In the genomic region with DNA sequence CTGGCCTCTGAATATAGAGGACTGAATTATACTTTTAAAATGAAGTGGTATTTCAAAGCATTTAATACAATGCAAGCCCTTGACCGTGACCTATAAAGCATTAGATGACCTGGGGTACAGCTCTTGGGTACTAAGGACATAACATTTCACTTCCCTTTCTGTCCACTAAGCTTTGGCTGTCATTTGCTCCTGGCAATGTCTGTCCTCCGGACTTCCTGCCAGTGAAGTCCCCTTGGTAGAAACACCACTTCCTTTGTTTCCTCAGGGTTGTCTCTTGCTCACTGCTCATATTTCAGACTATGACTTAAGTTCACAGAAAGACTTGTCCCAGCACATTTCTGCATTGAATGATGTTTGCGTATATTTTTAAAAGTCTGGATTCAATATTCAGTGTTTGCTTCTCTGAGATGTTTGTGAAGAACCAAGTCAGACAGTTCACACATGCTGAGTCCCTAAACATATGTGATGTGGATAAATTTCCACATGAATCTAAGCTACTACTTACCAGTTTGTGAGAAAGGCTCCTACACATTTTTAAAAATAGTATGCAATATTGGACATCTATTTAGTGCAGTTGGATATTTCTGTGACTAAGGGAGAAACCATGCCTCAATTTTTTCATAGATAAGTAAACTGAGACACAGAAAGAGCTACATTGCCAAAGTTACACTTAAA, we compare ENCODE assay signal across 15 mouse cellular contexts.
DNase-seq lines count a peak whose midpoint lies in the region; ATAC-seq and TF ChIP-seq lines count a peak whose summit lies in the region.
"Had no signal": no experiment of that assay in that cellular context is flagged by ENCODE, and none has a peak within 500 bp of the region (broad histone marks: within the 10 kb centered on the region; RNA-seq: fewer than 3 reads in every experiment).

No protein-coding gene starts in this region.

- H3K27ac ChIP-seq in heart, adult 2 months = no peak overlapping the region; the same call in 1 of the 2 replicates
- H3K27ac ChIP-seq in heart, embryonic 10.5 days = no peak overlapping the region
- H3K27ac ChIP-seq in lung, postnatal 0 days (ENCODE audit: low read length) = no peak overlapping the region
- H3K27ac ChIP-seq in liver, embryonic 11.5 days (ENCODE audit: low read depth, low read length) = no peak overlapping the region
- H3K27ac ChIP-seq: hindbrain, embryonic 10.5 days; limb, embryonic 15.5 days had no signal

- peaks cover 11% of the 10 kb centered on the region for H3K36me3 ChIP-seq in heart, adult 2 months (ENCODE audit: control insufficient read depth, insufficient read depth, low read length)
- no peaks in the 10 kb centered on the region for H3K36me3 ChIP-seq in heart, embryonic 10.5 days
- no peaks in the 10 kb centered on the region for H3K36me3 ChIP-seq in lung, postnatal 0 days (ENCODE audit: insufficient read depth, low read length)
- no peaks in the 10 kb centered on the region for H3K36me3 ChIP-seq in liver, embryonic 11.5 days (ENCODE audit: control insufficient read depth, insufficient read depth, low read length)
- H3K36me3 ChIP-seq: hindbrain, embryonic 10.5 days; limb, embryonic 15.5 days had no signal

- peak; percentile 37 for TF ChIP-seq CTCF in heart, adult 2 months (IDR thresholded peaks at IDR 0.05)
- peak; percentile 23; the same call in 1 of the 2 replicates for TF ChIP-seq CTCF in lung, postnatal 0 days (IDR thresholded peaks at IDR 0.05)
- TF ChIP-seq CTCF in lung, adult 2 months (IDR thresholded peaks at IDR 0.05; ENCODE audit: insufficient read depth, low read length) = no peak

- H3K27me3 ChIP-seq in heart, adult 2 months (ENCODE audit: control insufficient read depth, insufficient read depth, low read length) = no peaks in the 10 kb centered on the region
- no peaks in the 10 kb centered on the region for H3K27me3 ChIP-seq in heart, embryonic 10.5 days (ENCODE audit: insufficient read depth, poor library complexity, severe bottlenecking)
- H3K27me3 ChIP-seq in lung, postnatal 0 days (replicated peaks; ENCODE audit: insufficient read depth, low read length) = no peaks in the 10 kb centered on the region
- H3K27me3 ChIP-seq in liver, embryonic 11.5 days (replicated peaks; ENCODE audit: control insufficient read depth, insufficient read depth, low read length) = no peaks in the 10 kb centered on the region
- H3K27me3 ChIP-seq: limb, embryonic 15.5 days had no signal

- no peak for TF ChIP-seq EP300 in heart, adult 2 months (IDR thresholded peaks at IDR 0.05; ENCODE audit: insufficient read depth, low read depth, low read length)
- 0 out of 2 replicates have a peak, but pooled peaks have one; percentile 24 for TF ChIP-seq EP300 in lung, postnatal 0 days (IDR thresholded peaks at IDR 0.05)

- intact Hi-C loops in heart, adult 2 months (cut with DNase I) = loop anchor here (5.0 kb wide), 1 partner anchor 51 kb away; no protein-coding TSS in a partner anchor

- H3K9me3 ChIP-seq in heart, embryonic 10.5 days = no peaks in the 10 kb centered on the region
- H3K9me3 ChIP-seq in lung, postnatal 0 days (ENCODE audit: low read length) = no peaks in the 10 kb centered on the region
- no peaks in the 10 kb centered on the region for H3K9me3 ChIP-seq in liver, embryonic 11.5 days (ENCODE audit: control insufficient read depth, low read length)
- H3K9me3 ChIP-seq: hindbrain, embryonic 10.5 days; limb, embryonic 15.5 days had no signal

- H3K4me2 ChIP-seq in lung, postnatal 0 days (replicated peaks; ENCODE audit: low read depth, low read length) = no peak overlapping the region
- H3K4me2 ChIP-seq in liver, embryonic 11.5 days = no peak overlapping the region
- H3K4me2 ChIP-seq: limb, embryonic 15.5 days; midbrain, embryonic 11.5 days had no signal

- 57% methylated on average over 3 of the region's 3 CpGs for WGBS in heart, adult 2 months
- 84% methylated on average over 3 of the region's 3 CpGs for WGBS in heart, embryonic 10.5 days
- WGBS in lung, postnatal 0 days = 59% methylated on average over 3 of the region's 3 CpGs
- WGBS in lung, adult 2 months = 42% methylated on average over 3 of the region's 3 CpGs
- WGBS in liver, embryonic 11.5 days = 68% methylated on average over 3 of the region's 3 CpGs

- TF ChIP-seq POLR2A in heart, adult 2 months (IDR thresholded peaks at IDR 0.05; ENCODE audit: insufficient read depth, low read depth, low read length) = no peak
- TF ChIP-seq POLR2A in lung, adult 2 months (IDR thresholded peaks at IDR 0.05; ENCODE audit: borderline replicate concordance, extremely low read depth, low read depth, low read length) = no peak

- no peaks in the 10 kb centered on the region for H3K79me2 ChIP-seq in heart, adult 2 months (replicated peaks; ENCODE audit: control insufficient read depth, insufficient read depth, low read length)

- DNase-seq in heart, adult 2 months = peak in 1 of 2 experiments; percentile 14
- no peak for DNase-seq in heart, embryonic 10.5 days (ENCODE audit: low spot score)
- DNase-seq in lung, postnatal 0 days (ENCODE audit: low spot score) = peak; percentile 28
- no peak for DNase-seq in lung, adult 2 months
- DNase-seq in lung, postnatal 14 days = peak; percentile 7
- DNase-seq in T-cell, adult 2 months (ENCODE audit: low spot score) = no peak
- DNase-seq in liver, embryonic 11.5 days (ENCODE audit: low spot score) = no peak
- DNase-seq: cerebellum, postnatal 10 days; kidney, adult 2 months; kidney, postnatal 25 days; right cerebral cortex, postnatal 25 days had no signal

- H3K4me3 ChIP-seq in heart, adult 2 months = no peak overlapping the region
- H3K4me3 ChIP-seq in heart, embryonic 10.5 days = no peak overlapping the region
- H3K4me3 ChIP-seq in lung, postnatal 0 days (ENCODE audit: low read depth, low read length) = no peak overlapping the region
- H3K4me3 ChIP-seq in lung, adult 2 months (replicated peaks; ENCODE audit: extremely low read depth, low read depth, low read length) = no peak overlapping the region
- no peak overlapping the region for H3K4me3 ChIP-seq in liver, embryonic 11.5 days (ENCODE audit: low read depth, low read length)
- H3K4me3 ChIP-seq: erythroblast, embryonic 14.5 days; hindbrain, embryonic 10.5 days; limb, embryonic 15.5 days had no signal

- peaks cover 2% of the 10 kb centered on the region for H3K4me1 ChIP-seq in heart, adult 2 months (ENCODE audit: control insufficient read depth, insufficient read depth, low read length)
- H3K4me1 ChIP-seq in heart, embryonic 10.5 days = no peaks in the 10 kb centered on the region
- no peaks in the 10 kb centered on the region for H3K4me1 ChIP-seq in lung, postnatal 0 days (ENCODE audit: insufficient read depth, low read depth, low read length)
- H3K4me1 ChIP-seq in lung, adult 2 months (ENCODE audit: control insufficient read depth, insufficient read depth, low read length) = no peaks in the 10 kb centered on the region
- no peaks in the 10 kb centered on the region for H3K4me1 ChIP-seq in liver, embryonic 11.5 days (replicated peaks; ENCODE audit: control insufficient read depth, insufficient read depth, low read length)
- H3K4me1 ChIP-seq: hindbrain, embryonic 10.5 days; limb, embryonic 15.5 days had no signal

- no peak for ATAC-seq in lung, postnatal 0 days
- no peak for ATAC-seq in liver, embryonic 11.5 days (replicated peaks; ENCODE audit: low FRiP score)

- H3K9ac ChIP-seq in heart, adult 2 months (ENCODE audit: low read depth, low read length) = no peak overlapping the region
- H3K9ac ChIP-seq in lung, postnatal 0 days (replicated peaks; ENCODE audit: low read depth) = no peak overlapping the region
- no peak overlapping the region for H3K9ac ChIP-seq in liver, embryonic 11.5 days (ENCODE audit: low read depth, low read length)
- H3K9ac ChIP-seq: limb, embryonic 15.5 days had no signal

Comparison
In these comparisons a context has a peak if more than half of its experiments do, and no peak if none do; other contexts are left out.
1. DNase-seq: peak in lung, postnatal 0 days (single experiment) and lung, postnatal 14 days (single experiment); none in heart, embryonic 10.5 days (single experiment), lung, adult 2 months (single experiment), T-cell, adult 2 months (single experiment) and liver, embryonic 11.5 days (single experiment).